Mouse (Mus musculus): ENCODE data around the gene Tmed10. TPM values are rescaled to one million over a fixed set of nuclear protein-coding genes. Genes with fewer than 3 reads are reported as not detected.

Gene Tmed10
- polyA plus RNA-seq, 1 experiment from 2014 or later: 228 TPM

GRCm38 (mm10) chr12:85366271-85366670 lies 8.4 kb downstream of the Tmed10 start:
- no peaks in the 10 kb centered on the region for H3K27me3 ChIP-seq (ENCODE audit: control insufficient read depth, insufficient read depth, low read length)
- ATAC-seq (ENCODE audit: low FRiP score, low TSS enrichment) (no peak), DNase-seq (peak; percentile 26)
- no peak overlapping the region for H3K9ac ChIP-seq (replicated peaks; ENCODE audit: low read length)
- no peaks in the 10 kb centered on the region for H3K36me3 ChIP-seq (ENCODE audit: control insufficient read depth, insufficient read depth, low read length)
- H3K4me1 ChIP-seq (ENCODE audit: control insufficient read depth, insufficient read depth, low read length): no peaks in the 10 kb centered on the region
- no peak overlapping the region for H3K4me2 ChIP-seq (ENCODE audit: low read length)
- 76% methylated on average over 3 of the region's 3 CpGs for WGBS
- peak overlapping the region; percentile 9; the same call in 1 of the 2 replicates for H3K27ac ChIP-seq (replicated peaks; ENCODE audit: low read depth, low read length)
- H3K4me3 ChIP-seq (replicated peaks; ENCODE audit: low read depth, low read length): no peak overlapping the region
- no peaks in the 10 kb centered on the region for H3K9me3 ChIP-seq (ENCODE audit: control insufficient read depth, low read length)

GRCm38 (mm10) chr12:85362510-85362909 lies 12.1 kb downstream of the Tmed10 start:
- ATAC-seq (ENCODE audit: low FRiP score, low TSS enrichment): no peak
- no peak overlapping the region for H3K9ac ChIP-seq (replicated peaks; ENCODE audit: low read length)
- 77% methylated on average over 4 of the region's 4 CpGs for WGBS

DNA sequence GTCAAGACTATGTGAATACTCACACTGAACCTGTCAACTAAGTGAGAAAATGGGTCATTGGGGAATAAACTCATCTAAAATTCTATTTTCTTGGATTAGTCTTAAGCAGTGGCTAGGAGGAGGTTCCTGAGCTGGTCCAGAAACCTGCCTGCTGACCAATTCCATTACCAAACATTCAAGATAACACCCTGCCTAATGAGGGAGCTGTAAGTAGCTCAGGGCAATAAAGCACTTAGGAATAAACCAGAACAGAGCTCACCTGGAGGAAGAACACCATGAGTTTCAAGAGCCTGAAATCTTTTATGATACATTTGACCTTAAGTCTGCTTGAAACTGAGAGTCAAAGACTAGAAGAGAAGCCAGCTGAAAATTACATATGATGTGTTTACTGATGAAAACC lies 13.1 kb downstream of the Tmed10 start:
- H3K9ac ChIP-seq (replicated peaks; ENCODE audit: low read length): no peak overlapping the region
- no peak for ATAC-seq (ENCODE audit: low FRiP score, low TSS enrichment)

More at GRCm38 (mm10) chr12:85362510-85362909, 12.1 kb downstream of the Tmed10 start:
- Histone ChIP-seq H3K9me3 (ENCODE audit: control insufficient read depth, low read length) (no peaks in the 10 kb centered on the region), H3K4me1 (ENCODE audit: control insufficient read depth, insufficient read depth, low read length) (no peaks in the 10 kb centered on the region), H3K27ac (replicated peaks; ENCODE audit: low read depth, low read length) (no peak overlapping the region), H3K27me3 (ENCODE audit: control insufficient read depth, insufficient read depth, low read length) (no peaks in the 10 kb centered on the region), H3K4me3 (replicated peaks; ENCODE audit: low read depth, low read length) (no peak overlapping the region), H3K36me3 (ENCODE audit: control insufficient read depth, insufficient read depth, low read length) (no peaks in the 10 kb centered on the region), H3K4me2 (ENCODE audit: low read length) (no peak overlapping the region)
- no peak for DNase-seq

DNA sequence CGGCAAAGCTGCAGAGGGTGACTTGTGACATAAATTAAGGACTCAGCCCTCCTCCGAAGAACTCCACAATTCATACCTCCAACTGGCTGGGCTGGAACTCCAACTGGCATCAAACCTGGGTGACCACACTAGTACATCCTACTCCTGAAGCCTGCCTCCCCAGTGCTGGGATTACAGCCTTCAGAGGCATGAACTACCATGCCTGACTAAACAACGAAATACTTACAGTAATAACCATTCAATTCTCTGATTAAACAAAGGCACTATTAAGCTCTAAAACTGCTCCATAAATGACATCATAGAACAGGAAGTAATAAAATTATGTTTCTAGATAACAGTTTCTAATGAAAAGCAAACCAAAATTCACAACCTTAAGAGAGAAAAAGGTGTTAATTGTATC lies 13.5 kb downstream of the Tmed10 start:
- Histone ChIP-seq H3K4me3 (replicated peaks; ENCODE audit: low read depth, low read length) (no peak overlapping the region), H3K4me1 (ENCODE audit: control insufficient read depth, insufficient read depth, low read length) (no peaks in the 10 kb centered on the region), H3K9me3 (ENCODE audit: control insufficient read depth, low read length) (no peaks in the 10 kb centered on the region), H3K36me3 (ENCODE audit: control insufficient read depth, insufficient read depth, low read length) (no peaks in the 10 kb centered on the region), H3K4me2 (ENCODE audit: low read length) (no peak overlapping the region), H3K9ac (replicated peaks; ENCODE audit: low read length) (no peak overlapping the region), H3K27ac (replicated peaks; ENCODE audit: low read depth, low read length) (no peak overlapping the region), H3K27me3 (ENCODE audit: control insufficient read depth, insufficient read depth, low read length) (no peaks in the 10 kb centered on the region)
- WGBS: 95% methylated on average over 3 of the region's 3 CpGs
- no peak for ATAC-seq (ENCODE audit: low FRiP score, low TSS enrichment)
- no peak for DNase-seq

More for the DNA sequence above, 13.1 kb downstream of the Tmed10 start:
- Histone ChIP-seq H3K27ac (replicated peaks; ENCODE audit: low read depth, low read length) (no peak overlapping the region), H3K27me3 (ENCODE audit: control insufficient read depth, insufficient read depth, low read length) (no peaks in the 10 kb centered on the region), H3K9me3 (ENCODE audit: control insufficient read depth, low read length) (no peaks in the 10 kb centered on the region), H3K4me2 (ENCODE audit: low read length) (no peak overlapping the region), H3K4me3 (replicated peaks; ENCODE audit: low read depth, low read length) (no peak overlapping the region), H3K36me3 (ENCODE audit: control insufficient read depth, insufficient read depth, low read length) (no peaks in the 10 kb centered on the region), H3K4me1 (ENCODE audit: control insufficient read depth, insufficient read depth, low read length) (no peaks in the 10 kb centered on the region)
- DNase-seq: no peak

- H3K9ac ChIP-seq (replicated peaks; ENCODE audit: low read length): no peak overlapping the region
- no peaks in the 10 kb centered on the region for H3K27me3 ChIP-seq (ENCODE audit: control insufficient read depth, insufficient read depth, low read length)
- no peak overlapping the region for H3K4me3 ChIP-seq (replicated peaks; ENCODE audit: low read depth, low read length)
- WGBS: 90% methylated on average over 3 of the region's 3 CpGs
- no peak for ATAC-seq (ENCODE audit: low FRiP score, low TSS enrichment)
- H3K4me1 ChIP-seq (ENCODE audit: control insufficient read depth, insufficient read depth, low read length): no peaks in the 10 kb centered on the region
- H3K9me3 ChIP-seq (ENCODE audit: control insufficient read depth, low read length): no peaks in the 10 kb centered on the region
- no peak overlapping the region for H3K4me2 ChIP-seq (ENCODE audit: low read length)
- H3K27ac ChIP-seq (replicated peaks; ENCODE audit: low read depth, low read length): no peak overlapping the region
- DNase-seq: no peak
- peaks cover 31% of the 10 kb centered on the region for H3K36me3 ChIP-seq (ENCODE audit: control insufficient read depth, insufficient read depth, low read length)
Observed at GRCm38 (mm10) chr12:85354061-85354460, 20.6 kb downstream of the Tmed10 start.

DNA sequence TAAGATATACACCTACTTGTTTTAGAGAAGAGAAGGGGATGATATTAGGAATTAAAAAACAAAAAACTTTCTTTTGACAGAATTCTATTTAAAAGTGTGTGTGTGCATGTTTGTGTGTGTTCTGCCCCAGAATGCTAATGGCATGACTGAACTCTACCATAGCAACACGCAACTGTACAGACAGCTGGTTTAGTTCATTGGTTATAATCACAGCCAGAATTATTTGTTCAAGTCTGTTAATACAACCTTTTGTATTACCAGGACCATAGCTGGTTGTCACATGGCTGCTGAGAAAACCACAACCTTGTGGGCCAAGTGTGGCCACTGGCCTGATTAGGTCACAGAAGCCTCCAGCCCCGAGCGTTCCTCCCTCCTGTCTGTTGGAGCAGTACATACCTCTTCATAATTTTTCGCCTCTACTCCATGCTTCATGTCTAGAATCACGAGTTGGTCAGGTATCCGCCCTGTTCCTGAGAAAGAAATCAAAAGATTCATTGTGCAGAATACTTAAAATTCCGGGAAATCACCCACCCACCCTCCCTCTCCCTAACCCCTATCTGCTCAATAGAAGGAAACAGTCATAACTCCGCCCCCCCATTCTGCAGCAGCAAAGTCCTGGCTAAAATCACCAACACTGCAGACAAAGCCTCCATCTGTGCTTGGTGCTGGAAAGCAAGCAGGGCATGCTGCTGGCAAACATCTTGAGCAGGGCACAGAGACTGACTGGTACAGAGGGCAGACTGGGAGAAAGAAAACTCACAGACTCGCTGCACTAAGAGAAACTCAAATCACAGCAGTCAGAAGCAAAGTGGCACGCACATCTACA lies 24.0 kb downstream of the Tmed10 start:
- H3K9me3 ChIP-seq (ENCODE audit: control insufficient read depth, low read length): no peaks in the 10 kb centered on the region
- no peaks in the 10 kb centered on the region for H3K27me3 ChIP-seq (ENCODE audit: control insufficient read depth, insufficient read depth, low read length)
- H3K27ac ChIP-seq (replicated peaks; ENCODE audit: low read depth, low read length): 0 out of 2 replicates have a peak overlapping the region, but pooled peaks have one; percentile 17
- no peak overlapping the region for H3K9ac ChIP-seq (replicated peaks; ENCODE audit: low read length)
- no peak overlapping the region for H3K4me2 ChIP-seq (ENCODE audit: low read length)
- H3K4me3 ChIP-seq (replicated peaks; ENCODE audit: low read depth, low read length): no peak overlapping the region
- no peak; the same call in 1 of the 2 replicates for ATAC-seq (ENCODE audit: low FRiP score, low TSS enrichment)
- no peaks in the 10 kb centered on the region for H3K4me1 ChIP-seq (ENCODE audit: control insufficient read depth, insufficient read depth, low read length)
- peaks cover 40% of the 10 kb centered on the region for H3K36me3 ChIP-seq (ENCODE audit: control insufficient read depth, insufficient read depth, low read length)
- DNase-seq: peak; percentile 48
- 74% methylated on average over 10 of the region's 10 CpGs for WGBS

- Histone ChIP-seq H3K27me3 (ENCODE audit: control insufficient read depth, insufficient read depth, low read length) (no peaks in the 10 kb centered on the region), H3K9ac (replicated peaks; ENCODE audit: low read length) (no peak overlapping the region), H3K4me1 (ENCODE audit: control insufficient read depth, insufficient read depth, low read length) (no peaks in the 10 kb centered on the region), H3K9me3 (ENCODE audit: control insufficient read depth, low read length) (no peaks in the 10 kb centered on the region), H3K4me3 (replicated peaks; ENCODE audit: low read depth, low read length) (no peak overlapping the region), H3K4me2 (ENCODE audit: low read length) (no peak overlapping the region), H3K36me3 (ENCODE audit: control insufficient read depth, insufficient read depth, low read length) (peaks cover 46% of the 10 kb centered on the region), H3K27ac (replicated peaks; ENCODE audit: low read depth, low read length) (no peak overlapping the region)
- DNase-seq: no peak
- no peak for ATAC-seq (ENCODE audit: low FRiP score, low TSS enrichment)
- WGBS: 88% methylated on average over 6 of the region's 6 CpGs
Observed at GRCm38 (mm10) chr12:85348338-85348737, 26.3 kb downstream of the Tmed10 start.

DNA sequence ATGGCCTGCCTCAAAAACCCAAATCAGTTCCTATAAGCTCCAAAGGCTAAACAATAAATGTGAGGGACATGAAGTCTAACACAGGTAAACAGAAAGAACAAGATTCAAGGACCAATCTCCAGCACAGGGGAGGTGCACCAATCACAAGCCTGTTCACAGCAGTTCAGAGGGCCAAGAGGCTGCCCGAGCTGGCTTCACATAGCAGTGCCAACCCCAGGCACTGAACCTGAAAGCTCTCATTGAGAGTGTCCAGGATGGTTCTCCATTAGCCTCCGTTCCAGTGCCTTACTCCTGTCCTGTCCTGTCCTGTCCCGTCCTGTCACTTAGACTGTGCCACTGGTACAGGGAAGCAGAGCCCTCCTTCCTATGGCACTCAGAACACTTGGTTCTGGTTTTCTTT lies 27.5 kb downstream of the Tmed10 start:
- H3K36me3 ChIP-seq (ENCODE audit: control insufficient read depth, insufficient read depth, low read length): peaks cover 40% of the 10 kb centered on the region
- no peak overlapping the region for H3K9ac ChIP-seq (replicated peaks; ENCODE audit: low read length)
- WGBS: 81% methylated on average over 3 of the region's 3 CpGs
- no peaks in the 10 kb centered on the region for H3K9me3 ChIP-seq (ENCODE audit: control insufficient read depth, low read length)
- H3K4me2 ChIP-seq (ENCODE audit: low read length): no peak overlapping the region
- no peak overlapping the region for H3K4me3 ChIP-seq (replicated peaks; ENCODE audit: low read depth, low read length)
- DNase-seq (no peak), ATAC-seq (ENCODE audit: low FRiP score, low TSS enrichment) (no peak)
- H3K4me1 ChIP-seq (ENCODE audit: control insufficient read depth, insufficient read depth, low read length): no peaks in the 10 kb centered on the region
- H3K27ac ChIP-seq (replicated peaks; ENCODE audit: low read depth, low read length): no peak overlapping the region
- H3K27me3 ChIP-seq (ENCODE audit: control insufficient read depth, insufficient read depth, low read length): no peaks in the 10 kb centered on the region

- H3K4me2 ChIP-seq (ENCODE audit: low read length): no peak overlapping the region
- WGBS: 68% methylated on average over 3 of the region's 3 CpGs
- no peaks in the 10 kb centered on the region for H3K4me1 ChIP-seq (ENCODE audit: control insufficient read depth, insufficient read depth, low read length)
- ATAC-seq (ENCODE audit: low FRiP score, low TSS enrichment): no peak
- no peak overlapping the region for H3K4me3 ChIP-seq (replicated peaks; ENCODE audit: low read depth, low read length)
- DNase-seq: peak; percentile 93
- H3K27ac ChIP-seq (replicated peaks; ENCODE audit: low read depth, low read length): no peak overlapping the region
- no peak overlapping the region for H3K9ac ChIP-seq (replicated peaks; ENCODE audit: low read length)
- H3K36me3 ChIP-seq (ENCODE audit: control insufficient read depth, insufficient read depth, low read length): peaks cover 38% of the 10 kb centered on the region
- no peaks in the 10 kb centered on the region for H3K9me3 ChIP-seq (ENCODE audit: control insufficient read depth, low read length)
- no peaks in the 10 kb centered on the region for H3K27me3 ChIP-seq (ENCODE audit: control insufficient read depth, insufficient read depth, low read length)
Observed at GRCm38 (mm10) chr12:85346374-85346773, 28.3 kb downstream of the Tmed10 start.

Measured in midbrain, embryonic 14.5 days (tissue).